Mouse (Mus musculus) cerebellum, postnatal 36 days (tissue): ENCODE data around the gene Polr1d.

Source experiments
- DNase-seq, 2 experiments: peaks; one replicate each; pipeline ENCODE4 v3.0.0; 2021 to 2022; ENCODE audit warnings: mixed read lengths in 2 of 2

Gene Polr1d

DNA sequence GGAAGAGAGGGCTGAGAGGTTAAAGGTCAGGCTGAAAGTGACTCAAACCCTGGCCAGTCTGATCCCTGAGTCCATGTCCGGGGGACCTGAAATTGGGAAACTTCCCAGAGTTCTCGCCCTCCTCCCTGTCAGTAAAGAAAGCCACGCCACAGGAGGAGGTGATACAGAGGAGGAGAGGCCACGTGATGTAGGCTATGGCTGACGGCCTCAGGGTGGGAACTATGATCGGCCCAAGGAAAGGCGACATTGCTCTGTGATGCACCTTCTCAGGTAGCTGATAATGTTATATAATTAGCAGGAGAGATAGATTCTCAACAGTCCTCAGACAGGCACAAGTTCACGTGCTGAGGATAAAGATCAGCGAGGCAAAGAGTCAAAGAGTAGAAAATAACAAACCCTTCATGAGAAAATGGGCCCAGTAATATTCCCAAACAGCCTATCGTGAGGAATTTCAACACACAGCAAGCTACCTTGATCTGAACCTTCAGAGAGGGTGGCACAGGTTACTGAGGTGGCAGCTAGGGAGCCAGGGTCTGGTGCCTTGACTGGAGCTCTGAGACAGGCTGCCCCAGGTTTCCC, 20.0 kb upstream of the Polr1d start:
- DNase-seq, result no peak

GRCm38 (mm10) chr5:147057626-147058414, 19.0 kb upstream of the Polr1d start:
- DNase-seq, result no peak

GRCm38 (mm10) chr5:147058661-147059060, 18.2 kb upstream of the Polr1d start:
- DNase-seq, result peak; percentile 49 to 73

- DNase-seq, result no peak
These were observed 17.5 kb upstream of the Polr1d start for GRCm38 (mm10) chr5:147059319-147059718.

DNA sequence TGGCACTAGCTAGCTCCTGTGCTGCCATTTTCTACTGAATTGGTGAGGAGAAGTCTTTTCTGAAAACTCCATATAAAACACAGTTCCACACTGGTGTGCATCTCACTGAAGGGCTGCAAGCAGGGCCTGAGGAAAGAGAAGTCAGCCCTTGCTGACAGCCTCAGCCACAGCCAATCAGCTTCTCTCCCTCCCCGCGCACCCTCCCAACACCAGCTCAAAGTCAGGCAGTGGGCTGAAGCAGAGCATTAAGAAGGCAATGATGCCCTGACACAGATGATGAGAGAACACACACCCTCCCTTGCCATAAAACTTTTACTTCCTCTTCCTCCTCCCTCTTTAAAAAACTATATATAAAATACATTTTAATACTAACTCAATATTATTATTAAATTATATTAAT, 16.8 kb upstream of the Polr1d start:
- DNase-seq, result peak in 1 of 2 experiments; percentile 3

DNA sequence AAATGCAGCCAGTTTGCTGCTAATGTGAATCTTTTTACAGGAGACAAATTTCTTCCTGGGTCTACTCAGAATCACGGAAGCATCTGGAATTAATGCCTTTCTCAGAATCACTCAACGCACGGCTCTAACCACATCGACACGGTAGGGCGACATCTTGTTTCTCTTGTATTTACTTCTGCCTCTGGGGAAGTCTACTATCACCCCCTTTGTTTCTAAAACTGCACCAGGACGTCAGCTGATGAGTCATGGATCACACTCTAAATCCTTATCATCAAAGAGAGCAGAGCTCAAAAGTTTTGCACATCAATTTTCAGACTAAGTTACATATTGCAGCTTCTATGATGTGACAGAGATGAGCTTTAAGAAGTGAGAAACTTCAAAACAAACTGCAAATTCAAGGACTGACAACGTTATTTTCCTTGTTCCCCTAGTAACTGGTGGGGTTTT, 13.6 kb upstream of the Polr1d start:
- no peak for DNase-seq

DNA sequence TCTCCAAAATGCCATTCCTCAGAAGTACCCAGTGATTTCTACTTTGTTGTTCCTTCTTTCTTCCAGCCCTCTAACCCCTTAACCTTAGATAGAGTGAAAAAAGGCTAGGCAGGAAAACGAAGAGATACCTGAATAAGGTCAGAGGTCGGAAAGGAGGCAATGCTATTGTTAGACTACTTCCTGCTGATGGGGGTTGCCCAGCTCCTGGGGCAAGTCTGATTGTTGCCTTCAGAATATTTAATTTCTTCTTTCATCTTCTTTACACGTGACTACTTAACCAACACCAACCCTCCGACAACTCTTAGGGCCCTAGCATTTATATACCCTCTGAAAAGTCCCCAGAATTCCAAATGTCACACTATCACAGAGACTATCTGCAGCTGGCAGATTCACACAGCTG, 10.7 kb upstream of the Polr1d start:
- DNase-seq, result peak in 1 of 2 experiments; percentile 2

DNA sequence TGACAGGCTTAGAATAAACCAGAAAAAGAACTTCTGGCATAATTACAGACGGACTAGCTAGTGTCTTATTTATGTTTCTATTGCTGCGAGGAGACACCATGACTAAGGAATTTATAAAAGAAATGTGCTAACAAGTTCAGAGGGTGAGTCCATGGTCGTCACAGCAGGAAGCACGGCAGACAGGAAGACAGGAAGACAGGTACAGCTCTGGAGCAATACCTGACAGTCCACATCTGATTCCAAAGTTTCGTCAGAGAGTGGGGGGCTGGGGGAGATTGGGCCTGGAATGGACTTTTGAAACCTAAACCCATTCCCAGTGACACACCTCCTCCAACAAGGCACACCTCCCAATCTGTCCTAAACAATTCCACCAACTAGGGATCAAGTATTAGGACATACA, 9.9 kb upstream of the Polr1d start:
- no peak for DNase-seq

GRCm38 (mm10) chr5:147068876-147069275, 8.0 kb upstream of the Polr1d start:
- peak; percentile 74 to 78 for DNase-seq

DNA sequence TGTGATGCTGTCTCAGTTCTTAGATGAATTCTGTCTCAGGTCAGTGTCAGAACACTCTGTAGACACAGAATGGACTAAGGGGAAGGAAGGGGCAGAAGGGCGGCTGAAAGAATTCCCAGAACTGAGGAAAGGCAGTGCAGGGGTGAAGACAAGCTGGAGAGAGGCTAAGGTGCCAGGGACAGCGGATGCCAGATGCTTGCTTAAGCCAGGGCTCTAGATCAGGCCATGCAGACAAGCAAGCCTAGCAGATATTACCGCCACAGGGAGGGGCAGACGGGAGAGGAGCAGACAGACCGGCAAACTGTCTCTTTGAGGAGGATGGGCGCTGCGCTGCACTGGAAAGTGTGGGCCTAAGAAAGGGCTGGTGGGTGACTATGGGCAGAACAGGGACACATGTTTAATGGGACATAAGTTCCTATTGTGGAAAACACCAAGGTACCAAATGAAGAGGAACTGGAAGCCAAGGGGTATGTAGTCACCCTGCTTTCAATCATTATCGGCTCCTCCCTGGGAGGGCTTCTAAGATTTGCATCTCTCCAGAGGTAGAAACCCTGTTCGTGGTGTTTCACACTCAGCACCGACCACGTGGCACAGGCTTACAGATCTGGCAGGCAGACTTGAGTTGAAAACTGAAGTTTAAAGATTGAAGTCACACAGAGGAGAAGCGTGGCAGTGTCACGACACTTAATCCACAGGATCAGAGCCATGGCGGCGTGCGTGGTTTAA, 5.9 kb upstream of the Polr1d start:
- peak in 1 of 2 experiments; percentile 25 for DNase-seq

DNA sequence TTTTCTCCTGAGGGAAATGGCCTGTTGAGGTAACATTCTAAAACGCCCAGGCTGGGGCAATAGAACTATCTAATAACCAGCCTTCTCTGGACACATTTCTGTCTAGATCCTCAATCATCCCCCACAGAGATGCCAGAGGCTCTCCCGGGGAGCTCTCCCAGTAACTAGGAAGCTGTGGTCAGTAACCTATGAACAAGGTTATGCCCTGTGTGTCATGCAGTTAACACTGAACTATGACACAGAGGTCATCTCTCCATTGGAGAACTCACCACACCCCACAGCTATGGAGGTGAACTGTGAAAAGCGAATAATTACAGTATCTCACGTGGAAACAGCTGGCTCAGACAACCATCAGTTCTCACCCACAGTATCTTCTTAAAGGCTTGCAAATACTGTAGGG, 5.0 kb upstream of the Polr1d start:
- DNase-seq, result no peak

- no peak for DNase-seq
These were observed 3.0 kb upstream of the Polr1d start for GRCm38 (mm10) chr5:147073805-147074204.

GRCm38 (mm10) chr5:147075103-147076025, 1.5 kb upstream of the Polr1d start:
- peak in 1 of 2 experiments; percentile 48 for DNase-seq

- DNase-seq, result peak; percentile 98
These were observed 638 bp upstream of the Polr1d start, which contains the start of gene Lnx2 for GRCm38 (mm10) chr5:147076026-147076798. TSS of gene Lnx2 (minus strand) at chr5:147076586.

DNA sequence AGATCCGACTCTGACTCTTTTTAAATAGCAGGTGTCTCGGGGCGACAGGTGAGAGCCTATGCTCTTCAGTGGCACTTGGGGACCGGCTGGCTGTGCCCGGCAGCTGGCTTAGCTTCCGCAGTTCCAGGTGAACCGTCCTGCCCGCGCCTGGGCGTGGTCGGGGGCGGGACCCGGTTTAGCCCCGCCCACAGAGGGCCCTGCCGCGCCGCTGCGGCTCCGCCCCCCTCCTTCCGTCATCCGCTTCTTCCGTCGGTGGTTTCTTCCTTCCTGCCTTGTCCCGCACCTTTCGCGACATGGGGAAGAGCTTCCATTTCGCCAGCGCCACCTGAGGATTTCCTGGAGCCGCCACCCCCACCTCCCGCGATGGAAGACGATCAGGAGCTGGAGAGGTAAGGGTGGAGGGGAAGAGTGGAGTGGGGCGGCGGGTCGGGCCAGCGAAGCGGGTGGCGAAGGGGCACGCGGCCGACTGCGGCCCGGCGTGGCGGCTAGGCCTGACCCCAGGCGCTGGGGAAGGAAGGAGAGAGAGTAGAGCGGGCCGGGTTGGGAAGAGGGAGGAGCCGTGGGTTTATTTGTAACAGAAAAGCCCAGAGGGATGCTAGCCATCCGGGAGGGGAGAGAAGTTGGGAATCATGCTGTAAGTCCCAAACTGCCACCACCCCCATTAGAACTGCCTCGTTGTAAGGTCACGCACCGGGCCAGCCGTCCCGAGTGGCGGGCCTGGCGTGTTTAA, 620 bp downstream of the Polr1d start:
- DNase-seq, result peak; percentile 94 to 96

- DNase-seq, result no peak
These were observed 1.5 kb downstream of the Polr1d start for GRCm38 (mm10) chr5:147078110-147078900.

DNA sequence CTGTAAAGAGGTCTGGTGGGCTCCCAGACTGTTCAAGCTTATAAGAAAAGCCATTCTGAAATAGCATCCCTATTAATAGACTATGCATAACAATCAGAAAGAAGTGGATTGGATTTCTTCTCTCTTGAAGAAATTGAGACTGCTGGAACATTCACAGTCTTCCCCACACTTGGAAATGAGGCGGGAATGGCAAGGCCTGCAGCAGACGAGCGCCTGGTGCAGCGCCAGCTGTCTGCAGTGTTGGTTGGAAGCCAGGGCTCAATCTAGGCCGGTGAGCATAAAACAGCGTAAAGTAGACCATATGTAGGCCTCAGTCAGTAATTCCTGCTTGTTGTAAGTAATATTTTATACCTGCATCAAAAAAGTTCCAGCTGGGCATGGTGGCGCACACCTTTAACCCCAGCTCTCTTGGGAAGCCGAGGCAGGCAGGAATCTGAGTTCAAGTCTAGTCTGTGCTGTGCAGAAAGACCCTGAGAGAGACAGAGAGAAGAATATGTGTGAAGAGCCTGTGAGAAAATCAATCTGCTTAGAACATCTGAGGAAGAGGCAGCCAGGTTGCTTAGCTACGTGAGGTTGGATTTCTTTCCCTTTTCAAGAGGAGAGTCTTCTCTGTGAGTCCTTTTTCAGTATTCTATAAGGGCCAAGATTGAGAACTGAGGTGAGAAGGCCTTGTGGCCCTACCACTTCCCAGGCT, 8.5 kb downstream of the Polr1d start:
- peak; percentile 90 for DNase-seq

DNA sequence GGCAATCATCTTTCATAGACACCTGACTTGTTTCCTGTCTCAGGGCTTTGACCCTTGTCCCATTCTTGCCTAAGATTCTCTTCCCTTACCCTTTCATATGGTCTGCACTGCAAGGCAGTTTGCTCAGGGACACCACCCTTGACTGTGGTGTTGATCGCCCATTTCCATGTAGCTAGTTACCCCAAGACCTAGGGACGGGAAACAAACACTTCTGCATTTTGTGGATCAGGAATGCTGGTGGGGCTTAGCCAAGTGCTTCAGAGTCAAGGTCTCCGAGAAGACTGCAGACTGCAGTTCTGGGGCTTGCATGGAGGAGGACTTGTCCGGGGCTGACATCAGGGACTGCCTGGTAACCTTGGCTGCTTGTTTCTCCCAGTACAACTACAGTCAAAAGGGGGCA, 10.0 kb downstream of the Polr1d start:
- DNase-seq, result no peak

GRCm38 (mm10) chr5:147089836-147090235, 13.0 kb downstream of the Polr1d start:
- no peak for DNase-seq
